Mouse (Mus musculus) forebrain, embryonic 16.5 days (tissue): ENCODE measurements around the gene Sfxn5. TPM values are rescaled to one million over a fixed set of nuclear protein-coding genes. Genes with fewer than 3 reads are reported as not detected.

Source experiments
- ATAC-seq: fragments of 200-750 bp; cut with Nextera tagmentation; 2 replicates; pipeline ENCODE4 v1.8.0; 2017; ENCODE audit warnings: mild to moderate bottlenecking, moderate library complexity
- H3K27ac ChIP-seq: fragments of 300-500 bp; sonication (generic); 2 replicates; pipeline ENCODE4 v1.5.1; 2014; ENCODE audit warnings: low read length, control low read depth
- H3K27me3 ChIP-seq: fragments of 300-500 bp; sonication (generic); replicated peaks from 2 replicates; pipeline ENCODE4 v1.6.1; 2014; ENCODE audit warnings: low read length; ENCODE audit not compliant: control insufficient read depth, insufficient read depth
- H3K36me3 ChIP-seq: fragments of 300-500 bp; sonication (generic); 2 replicates; pipeline ENCODE4 v1.6.1; 2014; ENCODE audit not compliant: control insufficient read depth, insufficient read depth
- H3K4me1 ChIP-seq: fragments of 300-500 bp; sonication (generic); replicated peaks from 2 replicates; pipeline ENCODE4 v1.6.1; 2014; ENCODE audit warnings: low read length; ENCODE audit not compliant: control insufficient read depth, insufficient read depth
- H3K4me2 ChIP-seq: fragments of 300-500 bp; sonication (generic); 2 replicates; pipeline ENCODE4 v1.6.1; 2014; ENCODE audit warnings: mild to moderate bottlenecking, low read length, control low read depth
- H3K4me3 ChIP-seq: fragments of 300-500 bp; sonication (generic); replicated peaks from 2 replicates; pipeline ENCODE4 v1.5.1; 2014; ENCODE audit warnings: mild to moderate bottlenecking, low read length, control low read depth
- H3K9ac ChIP-seq: fragments of 300-500 bp; sonication (generic); replicated peaks from 2 replicates; pipeline ENCODE4 v1.6.1; 2014; ENCODE audit warnings: low read depth, low read length, control low read depth
- H3K9me3 ChIP-seq: fragments of 300-500 bp; sonication (generic); 2 replicates; pipeline ENCODE4 v1.6.1; 2016; ENCODE audit warnings: low read length; ENCODE audit not compliant: control insufficient read depth
- WGBS: fragments of 180-500 bp; shearing (Covaris S2); extraction: QIAGEN DNeasy Blood & Tissue Kit; methylation state at CpG from one replicate; pipeline ENCODE4 v1.1.7; 2014; 5-methylcytosine and 5-hydroxymethylcytosine counted together
- polyA plus RNA-seq: library from polyadenylated mRNA; unstranded; fragments of >200 nt; fragmentation: Nextera tagmentation; extraction: Ambion mirVana; gene quantifications from 2 replicates; pipeline ENCODE4 v1.2.1, GENCODE M21; 2015

The Sfxn5 gene
- polyA plus RNA-seq, 1 experiment from 2014 or later = 27.1 TPM

GRCm38 (mm10) chr6:85206182-85206938 is 126.9 kb downstream of the Sfxn5 start:
- H3K27ac ChIP-seq = peak overlapping the region; percentile 93
- H3K9me3 ChIP-seq = no peaks in the 10 kb centered on the region
- H3K27me3 ChIP-seq = no peaks in the 10 kb centered on the region
- no peak overlapping the region for H3K4me2 ChIP-seq
- ATAC-seq = peak; percentile 34
- H3K9ac ChIP-seq = peak overlapping the region; percentile 46; the same call in 1 of the 2 replicates
- 0 out of 2 replicates have a peak, but pooled peaks cover 6% of the 10 kb centered on the region for H3K36me3 ChIP-seq
- no peak overlapping the region for H3K4me3 ChIP-seq
- peaks cover 26% of the 10 kb centered on the region for H3K4me1 ChIP-seq
- 22% methylated on average over 16 of the region's 16 CpGs for WGBS

- no peak overlapping the region for H3K4me2 ChIP-seq
- H3K9ac ChIP-seq = no peak overlapping the region
- no peaks in the 10 kb centered on the region for H3K9me3 ChIP-seq
- 48% methylated on average over 2 of the region's 2 CpGs for WGBS
- no peaks in the 10 kb centered on the region for H3K36me3 ChIP-seq
- H3K4me3 ChIP-seq = no peak overlapping the region
- H3K27ac ChIP-seq = no peak overlapping the region
- no peak for ATAC-seq
- no peaks in the 10 kb centered on the region; the same call in none of the 2 replicates for H3K27me3 ChIP-seq
- peaks cover 24% of the 10 kb centered on the region for H3K4me1 ChIP-seq
Measured at GRCm38 (mm10) chr6:85197951-85198350, 135.3 kb downstream of the Sfxn5 start.

- H3K36me3 ChIP-seq = no peaks in the 10 kb centered on the region
- peak overlapping the region; percentile 43; the same call in 1 of the 2 replicates for H3K27ac ChIP-seq
- H3K4me2 ChIP-seq = peak overlapping the region; percentile 67
- peaks cover 50% of the 10 kb centered on the region for H3K4me1 ChIP-seq
- H3K9me3 ChIP-seq = no peaks in the 10 kb centered on the region
- H3K9ac ChIP-seq = peak overlapping the region; percentile 54
- peak; percentile 49 for ATAC-seq
- peaks cover 5% of the 10 kb centered on the region for H3K27me3 ChIP-seq
- 3% methylated on average over 28 of the region's 29 CpGs for WGBS
- peak overlapping the region; percentile 26 for H3K4me3 ChIP-seq
Measured at GRCm38 (mm10) chr6:85193381-85194318, 139.6 kb downstream of the Sfxn5 start.

- peaks cover 63% of the 10 kb centered on the region for H3K4me1 ChIP-seq
- H3K4me2 ChIP-seq = peak overlapping the region; percentile 67
- WGBS = 19% methylated on average over 9 of the region's 9 CpGs
- no peaks in the 10 kb centered on the region for H3K9me3 ChIP-seq
- H3K27me3 ChIP-seq = peaks cover 5% of the 10 kb centered on the region
- H3K4me3 ChIP-seq = peak overlapping the region; percentile 72
- H3K9ac ChIP-seq = peak overlapping the region; percentile 20
- ATAC-seq = no peak
- H3K27ac ChIP-seq = no peak overlapping the region; the same call in 1 of the 2 replicates
- no peaks in the 10 kb centered on the region for H3K36me3 ChIP-seq
Measured at GRCm38 (mm10) chr6:85191751-85192440, 141.3 kb downstream of the Sfxn5 start.

GRCm38 (mm10) chr6:85190671-85191070 is 142.6 kb downstream of the Sfxn5 start:
- ATAC-seq = no peak
- peaks cover 5% of the 10 kb centered on the region for H3K27me3 ChIP-seq
- peak overlapping the region; percentile 71 for H3K9ac ChIP-seq
- peaks cover 71% of the 10 kb centered on the region for H3K4me1 ChIP-seq
- peak overlapping the region; percentile 72 for H3K4me3 ChIP-seq
- no peaks in the 10 kb centered on the region for H3K9me3 ChIP-seq
- 2% methylated on average over 13 of the region's 13 CpGs for WGBS
- peak overlapping the region; percentile 75 for H3K27ac ChIP-seq
- no peaks in the 10 kb centered on the region for H3K36me3 ChIP-seq
- H3K4me2 ChIP-seq = peak overlapping the region; percentile 67

GRCm38 (mm10) chr6:85189911-85190591 is 143.2 kb downstream of the Sfxn5 start:
- no peak for ATAC-seq
- under 1% methylated on average over 52 of the region's 52 CpGs for WGBS
- Histone ChIP-seq H3K9me3 (no peaks in the 10 kb centered on the region), H3K36me3 (no peaks in the 10 kb centered on the region), H3K9ac (peak overlapping the region; percentile 71), H3K27ac (peak overlapping the region; percentile 75), H3K27me3 (peaks cover 5% of the 10 kb centered on the region), H3K4me1 (peaks cover 71% of the 10 kb centered on the region), H3K4me2 (peak overlapping the region; percentile 67), H3K4me3 (peak overlapping the region; percentile 72)

GRCm38 (mm10) chr6:85189361-85189760 is 143.9 kb downstream of the Sfxn5 start:
- peak overlapping the region; percentile 67 for H3K4me2 ChIP-seq
- H3K9ac ChIP-seq = peak overlapping the region; percentile 71
- no peaks in the 10 kb centered on the region for H3K9me3 ChIP-seq
- 2% methylated on average over 14 of the region's 14 CpGs for WGBS
- H3K27me3 ChIP-seq = peaks cover 5% of the 10 kb centered on the region; the same call in 1 of the 2 replicates
- no peaks in the 10 kb centered on the region for H3K36me3 ChIP-seq
- peak overlapping the region; percentile 75 for H3K27ac ChIP-seq
- peaks cover 66% of the 10 kb centered on the region for H3K4me1 ChIP-seq
- ATAC-seq = no peak
- peak overlapping the region; percentile 72 for H3K4me3 ChIP-seq

- Histone ChIP-seq H3K9me3 (no peaks in the 10 kb centered on the region), H3K4me2 (peak overlapping the region; percentile 67), H3K36me3 (no peaks in the 10 kb centered on the region), H3K9ac (peak overlapping the region; percentile 87), H3K27me3 (peaks cover 5% of the 10 kb centered on the region; the same call in 1 of the 2 replicates), H3K27ac (peak overlapping the region; percentile 85), H3K4me1 (peaks cover 57% of the 10 kb centered on the region), H3K4me3 (peak overlapping the region; percentile 72)
- ATAC-seq = no peak
- WGBS = under 1% methylated on average over 39 of the region's 39 CpGs
Measured at GRCm38 (mm10) chr6:85188256-85189110, 144.7 kb downstream of the Sfxn5 start.
